Mouse (Mus musculus): ENCODE measurements around the gene Arpc1a.
"Not testable (repeated sequence)": the region's sequence is repeated elsewhere in the genome, so short reads cannot be mapped to it uniquely, and the experiment has no call there.

The Arpc1a gene

GRCm38 (mm10) chr5:145083632-145084451 is at the start of gene Arpc1a, which contains the start of gene Kpna7:
Gene Arpc1a, plus strand, starts transcription at chr5:145083830.
Gene Kpna7, minus strand, starts transcription at chr5:145084030.
- DNase-seq (ENCODE audit: low spot score), result peak; percentile 96

- peak; percentile 6 for DNase-seq (ENCODE audit: low spot score)
These were observed 42.0 kb upstream of the Arpc1a start for GRCm38 (mm10) chr5:145041628-145042027.

- DNase-seq (ENCODE audit: low spot score), result not testable (repeated sequence)
These were observed 40.9 kb upstream of the Arpc1a start, which contains the start of gene 1700018F24Rik for GRCm38 (mm10) chr5:145042690-145043089. Gene 1700018F24Rik, plus strand, starts transcription at chr5:145042990.

GRCm38 (mm10) chr5:145054187-145054586 is 29.4 kb upstream of the Arpc1a start:
- not testable (repeated sequence) for DNase-seq (ENCODE audit: low spot score)

GRCm38 (mm10) chr5:145057907-145058306 is 25.7 kb upstream of the Arpc1a start:
- DNase-seq (ENCODE audit: low spot score), result no peak

GRCm38 (mm10) chr5:145058722-145059121 is 24.9 kb upstream of the Arpc1a start:
- DNase-seq (ENCODE audit: low spot score), result no peak

GRCm38 (mm10) chr5:145059524-145059923 is 24.1 kb upstream of the Arpc1a start:
- no peak for DNase-seq (ENCODE audit: low spot score)

GRCm38 (mm10) chr5:145064765-145065340 is 18.8 kb upstream of the Arpc1a start:
- DNase-seq (ENCODE audit: low spot score), result no peak

GRCm38 (mm10) chr5:145068863-145069262 is 14.8 kb upstream of the Arpc1a start:
- no peak for DNase-seq (ENCODE audit: low spot score)

- DNase-seq (ENCODE audit: low spot score), result peak; percentile 78
These were observed 13.9 kb upstream of the Arpc1a start for GRCm38 (mm10) chr5:145069707-145070106.

GRCm38 (mm10) chr5:145071342-145071741 is 12.3 kb upstream of the Arpc1a start:
- DNase-seq (ENCODE audit: low spot score), result no peak

GRCm38 (mm10) chr5:145075081-145075480 is 8.5 kb upstream of the Arpc1a start:
- no peak for DNase-seq (ENCODE audit: low spot score)

GRCm38 (mm10) chr5:145081866-145082613 is 1.6 kb upstream of the Arpc1a start:
- DNase-seq (ENCODE audit: low spot score), result peak; percentile 52

- DNase-seq (ENCODE audit: low spot score), result not testable (repeated sequence)
These were observed 429 bp upstream of the Arpc1a start for GRCm38 (mm10) chr5:145083201-145083600.

- no peak for DNase-seq (ENCODE audit: low spot score)
These were observed 1.2 kb downstream of the Arpc1a start for GRCm38 (mm10) chr5:145084822-145085221.

- DNase-seq (ENCODE audit: low spot score), result no peak
These were observed 4.6 kb downstream of the Arpc1a start for GRCm38 (mm10) chr5:145088186-145088585.

- no peak for DNase-seq (ENCODE audit: low spot score)
These were observed 6.2 kb downstream of the Arpc1a start for GRCm38 (mm10) chr5:145089878-145090277.

GRCm38 (mm10) chr5:145096195-145096594 is 12.6 kb downstream of the Arpc1a start:
- DNase-seq (ENCODE audit: low spot score), result no peak

GRCm38 (mm10) chr5:145098340-145098821 is 14.8 kb downstream of the Arpc1a start:
- DNase-seq (ENCODE audit: low spot score), result no peak

GRCm38 (mm10) chr5:145100960-145101359 is 17.3 kb downstream of the Arpc1a start:
- DNase-seq (ENCODE audit: low spot score), result no peak

GRCm38 (mm10) chr5:145101451-145101850 is 17.8 kb downstream of the Arpc1a start:
- DNase-seq (ENCODE audit: low spot score), result not testable (repeated sequence)

GRCm38 (mm10) chr5:145102706-145103105 is 19.1 kb downstream of the Arpc1a start:
- no peak for DNase-seq (ENCODE audit: low spot score)

Data from urinary bladder, postnatal 25 days (tissue).